Mouse (Mus musculus) bone marrow, adult 2 months (tissue): ENCODE results near the gene Aff1.

ENCODE experiments used
- CTCF ChIP-seq: fragments of 200-500 bp; IDR thresholded peaks from 2 replicates; pipeline ENCODE4 v1.5.1; 2011; ENCODE audit warnings: low read length, control low read depth; ENCODE audit not compliant: control insufficient read depth, insufficient read depth
- POLR2A ChIP-seq: fragments of 200-500 bp; IDR thresholded peaks from 2 replicates; pipeline ENCODE4 v1.6.1; 2011; ENCODE audit warnings: low read depth, mild to moderate bottlenecking, control low read depth, low read length, borderline replicate concordance; ENCODE audit not compliant: control insufficient read depth

DNA sequence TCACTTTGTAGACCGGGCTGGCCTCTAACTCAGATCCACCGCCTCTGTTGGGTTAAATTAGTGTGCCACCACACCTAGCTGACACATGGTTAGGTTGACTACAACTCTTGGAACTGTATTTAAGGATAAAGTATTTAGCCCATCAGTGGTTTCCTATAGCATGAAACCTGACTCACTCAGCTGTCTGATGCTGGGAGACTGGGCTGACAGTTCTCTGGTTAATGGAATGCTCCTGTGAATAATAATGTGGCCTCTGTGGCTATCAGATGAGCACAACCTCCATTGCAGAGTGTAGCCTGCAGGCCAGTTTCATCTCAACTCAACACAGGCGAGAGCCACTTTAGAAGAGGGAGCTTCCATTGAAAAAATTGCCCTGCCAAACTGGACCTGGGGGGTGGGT, 124.5 kb downstream of the Aff1 start:
- no peak for TF ChIP-seq CTCF
- TF ChIP-seq POLR2A, result no peak
